Mouse (Mus musculus) urinary bladder, postnatal 4 days (tissue): ENCODE measurements around the gene Gm28048.

ENCODE experiments used
- DNase-seq, 2 experiments: peaks; one replicate each; pipeline ENCODE4 v3.0.0; 2021 to 2022; ENCODE audit warnings: low spot score in 2 of 2

Gm28048 gene

DNA sequence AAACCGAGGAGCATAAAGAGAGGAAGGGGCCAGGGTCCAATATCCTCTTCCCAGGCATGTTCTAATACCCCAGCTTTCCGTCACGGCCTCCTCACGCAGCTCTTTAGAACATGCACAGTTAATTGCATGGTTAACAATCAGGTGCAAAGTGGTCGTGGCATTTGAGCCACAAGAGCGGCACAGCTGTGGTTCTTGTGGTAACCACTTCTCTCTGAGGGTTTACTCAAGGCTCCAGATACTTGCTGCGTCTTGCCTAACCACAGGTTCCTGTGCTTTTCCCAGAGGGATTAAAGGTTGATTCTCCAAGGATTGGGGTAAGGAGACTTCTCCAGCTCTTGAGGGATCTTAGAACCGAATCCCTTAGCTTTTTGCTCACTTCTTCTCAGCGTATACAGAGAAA, 90.6 kb downstream of the Gm28048 start:
- no peak for DNase-seq

GRCm38 (mm10) chr11:22889224-22889623, 92.7 kb downstream of the Gm28048 start:
- no peak for DNase-seq

DNA sequence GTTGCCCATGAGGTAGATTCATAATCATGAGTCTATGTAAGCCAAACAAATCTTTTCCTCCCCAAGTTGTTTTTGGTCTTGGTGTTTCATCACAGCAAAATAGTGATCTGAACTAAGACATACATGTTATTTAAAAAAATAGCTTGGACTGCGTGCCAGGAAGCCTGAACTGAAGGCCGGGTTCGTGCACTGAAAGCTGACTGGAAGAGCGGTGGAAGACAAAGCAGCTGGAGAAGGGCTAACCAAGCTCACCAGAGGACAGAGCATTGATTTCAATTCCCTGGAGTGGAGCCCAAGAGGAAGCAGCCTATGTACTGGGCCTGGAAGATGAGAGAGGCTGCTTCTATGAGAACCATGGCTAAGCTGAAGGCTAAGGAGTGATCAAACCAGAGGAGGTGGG, 94.9 kb downstream of the Gm28048 start:
- no peak for DNase-seq

DNA sequence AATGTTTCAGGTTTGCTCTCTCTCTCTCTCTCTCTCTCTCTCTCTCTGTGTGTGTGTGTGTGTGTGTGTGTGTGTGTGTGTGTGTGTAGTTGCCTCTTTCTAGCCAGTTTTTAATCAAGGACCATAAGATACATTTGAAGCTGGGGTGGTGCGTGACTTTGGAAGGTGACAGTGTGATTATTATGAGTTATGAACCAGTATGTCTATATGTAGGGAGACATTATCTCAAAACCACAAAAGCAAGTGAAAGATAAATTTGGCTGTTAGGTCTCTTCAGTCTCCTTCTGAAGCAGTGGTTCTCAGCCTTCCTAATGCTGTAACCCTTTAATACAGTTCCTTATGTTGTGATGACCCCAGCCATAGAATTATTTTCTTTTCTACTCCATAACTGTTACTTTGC, 96.5 kb downstream of the Gm28048 start:
- DNase-seq, result no peak

DNA sequence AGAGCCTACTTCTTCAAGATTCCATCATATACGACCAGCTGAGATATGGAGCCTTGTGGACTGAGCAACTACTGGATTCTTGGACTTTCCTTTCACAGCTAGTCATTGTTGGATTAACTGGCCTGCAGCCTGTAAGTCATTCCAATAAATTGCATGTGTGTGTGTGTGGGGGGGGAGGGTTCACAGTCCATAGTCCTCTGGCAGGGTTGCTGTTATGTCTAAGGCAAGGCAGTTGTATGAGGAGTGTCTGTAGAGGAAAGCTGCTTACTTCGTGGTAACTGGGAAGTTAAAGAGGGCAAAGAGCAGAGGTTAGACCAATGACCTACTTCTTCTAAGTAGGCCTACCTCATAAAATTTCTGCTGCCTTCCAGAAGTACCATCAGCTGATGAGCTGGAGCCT, 98.2 kb downstream of the Gm28048 start:
- no peak for DNase-seq

DNA sequence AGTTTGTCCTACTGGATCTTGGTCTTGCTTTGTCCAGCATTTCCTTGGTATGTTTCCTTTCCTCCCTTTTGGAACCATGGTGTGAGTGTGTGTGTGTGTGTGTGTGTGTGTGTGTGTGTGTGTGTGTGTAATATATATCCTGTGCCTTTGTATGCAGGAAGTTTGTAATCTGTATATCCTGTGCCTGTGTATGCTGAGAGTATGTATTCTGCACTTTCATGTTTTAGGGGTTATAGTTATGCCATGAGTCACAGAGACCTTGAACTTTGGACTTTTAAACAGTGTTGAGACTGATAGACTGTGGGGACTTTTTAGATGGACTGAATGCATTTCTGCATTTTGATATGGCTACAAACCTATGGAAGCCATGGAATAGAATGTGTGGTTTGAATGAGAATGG, 99.0 kb downstream of the Gm28048 start:
- no peak for DNase-seq

GRCm38 (mm10) chr11:22880383-22881172, 101.3 kb downstream of the Gm28048 start:
- DNase-seq, result no peak

- DNase-seq, result no peak
Observed at GRCm38 (mm10) chr11:22879645-22880044, 102.2 kb downstream of the Gm28048 start.

DNA sequence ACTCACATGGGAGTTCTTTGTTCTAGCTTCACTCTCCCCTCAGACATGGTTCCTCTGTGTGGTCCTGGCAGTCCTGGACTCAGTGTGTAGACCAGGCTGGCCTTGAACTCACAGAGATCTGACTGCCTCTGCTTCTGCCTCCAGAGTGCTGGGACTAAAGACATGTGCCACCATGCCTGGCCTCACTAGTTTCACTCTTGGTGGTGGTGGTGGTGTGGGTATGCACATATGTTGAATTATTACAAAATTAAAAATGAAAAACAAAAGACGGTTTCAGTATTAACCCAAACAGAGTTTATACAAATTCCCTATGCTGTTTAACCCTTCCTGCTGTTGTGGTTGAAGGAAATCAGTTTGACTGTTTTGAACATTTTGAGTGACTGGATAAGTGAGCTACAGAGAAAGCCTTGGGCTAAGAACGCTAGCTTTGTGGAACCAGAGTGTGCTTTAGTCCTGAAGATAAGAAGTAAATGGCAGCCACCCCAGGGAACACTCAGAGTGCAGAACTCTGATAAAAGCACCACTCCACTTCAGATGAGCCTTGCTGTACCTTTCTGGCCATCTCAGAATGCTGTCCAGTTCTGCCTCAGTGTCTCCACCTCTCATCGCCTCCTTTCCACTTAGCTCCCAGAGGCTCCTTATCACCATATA, 105.1 kb downstream of the Gm28048 start:
- DNase-seq, result no peak

GRCm38 (mm10) chr11:22875279-22875678, 106.6 kb downstream of the Gm28048 start:
- no peak for DNase-seq

- DNase-seq, result no peak
Observed at GRCm38 (mm10) chr11:22874747-22875146, 107.1 kb downstream of the Gm28048 start.

GRCm38 (mm10) chr11:22873383-22873782, 108.5 kb downstream of the Gm28048 start:
- DNase-seq, result no peak

DNA sequence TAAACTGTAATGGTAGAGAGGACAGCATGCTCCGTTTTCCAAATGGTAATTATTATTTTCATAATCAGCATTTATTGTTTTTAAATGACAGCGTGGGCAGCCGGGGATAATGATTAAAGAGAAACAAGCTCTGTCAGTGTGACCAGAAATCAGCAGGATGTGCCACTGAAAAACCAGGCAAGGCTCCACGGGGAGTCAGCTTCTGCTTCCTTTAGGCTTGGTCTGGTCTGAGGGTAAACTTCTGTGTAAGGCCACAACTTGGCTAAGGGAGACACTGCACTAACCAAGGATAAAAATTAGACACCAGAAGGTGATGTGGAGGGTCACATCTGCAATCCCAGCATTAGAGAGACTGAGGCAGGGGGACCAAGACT, 109.6 kb downstream of the Gm28048 start:
- DNase-seq, result no peak

GRCm38 (mm10) chr11:22871628-22872306, 110.1 kb downstream of the Gm28048 start:
- DNase-seq, result no peak

- no peak for DNase-seq
Observed at GRCm38 (mm10) chr11:22868582-22868981, 113.3 kb downstream of the Gm28048 start.

DNA sequence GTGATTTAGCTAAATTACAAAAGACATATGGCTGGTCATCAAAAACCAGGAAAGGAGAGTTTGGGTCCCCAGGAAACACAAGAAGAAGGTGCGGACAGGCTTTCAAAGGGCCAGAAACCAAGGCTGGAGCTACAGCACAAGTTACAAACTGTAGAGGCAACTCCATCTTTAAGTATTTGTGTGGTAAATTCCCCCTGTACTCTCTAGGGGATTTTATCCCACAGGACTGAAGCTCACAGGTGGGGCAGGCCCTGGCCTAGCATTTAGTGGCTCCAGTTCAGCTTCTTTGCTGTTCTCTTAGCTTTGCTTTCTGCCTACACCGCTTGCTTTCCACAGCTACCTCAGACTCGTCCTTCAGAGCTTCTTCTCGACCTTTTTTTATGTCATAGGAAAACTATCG, 114.2 kb downstream of the Gm28048 start:
- no peak for DNase-seq

GRCm38 (mm10) chr11:22865635-22866246, 116.1 kb downstream of the Gm28048 start:
- no peak for DNase-seq

DNA sequence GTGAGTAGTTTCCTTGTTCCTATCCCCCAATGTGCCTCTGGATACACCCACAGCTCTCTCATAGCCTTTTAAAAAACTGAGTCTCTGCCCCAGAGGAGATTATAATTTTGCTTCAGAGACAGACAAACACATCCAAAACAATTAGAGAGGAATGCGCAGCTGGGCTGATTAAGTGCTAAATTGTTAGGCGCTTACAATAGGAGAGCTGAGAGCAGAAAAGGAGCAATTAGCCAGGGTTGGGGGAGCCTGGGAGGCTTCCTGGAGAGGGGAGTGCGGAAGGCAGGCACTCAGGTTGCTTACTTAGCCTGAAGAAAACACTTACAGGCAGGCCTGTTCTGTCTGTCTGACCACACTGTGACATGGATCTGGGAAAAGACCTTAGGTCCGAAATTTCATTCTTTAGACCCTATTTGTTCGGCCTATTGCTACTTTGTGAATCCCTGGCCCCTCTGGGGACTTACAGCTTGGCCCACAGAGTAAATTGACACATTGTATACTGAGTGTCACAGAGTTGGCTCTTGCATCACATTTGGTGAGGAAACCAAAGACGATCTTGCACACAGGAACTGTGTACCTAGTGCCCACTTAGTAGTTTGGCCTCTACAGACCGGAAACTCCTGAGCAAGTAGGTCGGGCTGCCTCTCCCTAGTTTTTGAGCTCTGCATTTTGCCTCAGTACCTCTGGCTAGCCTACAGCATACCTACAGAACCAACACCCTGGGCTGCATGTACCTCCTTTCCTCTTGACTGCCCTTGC, 117.4 kb downstream of the Gm28048 start:
- no peak for DNase-seq

DNA sequence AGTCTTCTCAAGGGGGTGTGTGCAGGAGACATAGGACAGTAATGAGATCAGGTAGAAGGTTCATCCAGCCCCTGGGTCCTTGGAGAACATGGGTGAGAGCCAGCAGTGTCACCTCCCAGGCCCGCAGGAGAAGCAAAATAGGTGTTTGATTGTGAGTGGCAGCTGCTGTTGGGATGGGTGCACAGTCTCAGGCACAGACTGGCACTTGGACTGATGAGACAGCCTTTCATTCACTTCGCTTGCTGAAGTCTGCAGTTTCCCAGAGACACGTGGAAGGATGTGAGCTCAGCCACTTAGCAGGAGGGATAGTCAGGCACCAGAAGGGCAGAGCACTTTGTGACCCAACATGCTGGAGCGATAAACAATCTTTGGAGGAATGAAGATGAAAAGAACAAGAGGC, 118.3 kb downstream of the Gm28048 start:
- no peak for DNase-seq

- DNase-seq, result no peak
Observed at GRCm38 (mm10) chr11:22861315-22861714, 120.6 kb downstream of the Gm28048 start.

GRCm38 (mm10) chr11:22860335-22861227, 121.3 kb downstream of the Gm28048 start, which contains the start of gene B3gnt2:
Gene B3gnt2, minus strand, starts transcription at chr11:22860961.
- DNase-seq, result peak; percentile 54 to 65
